Mouse (Mus musculus) thymus, postnatal 25 days (tissue): ENCODE measurements around the gene Fam107b.
"Not testable (repeated sequence)": the region's sequence is repeated elsewhere in the genome, so short reads cannot be mapped to it uniquely, and the experiment has no call there.

Experiments
- DNase-seq: peaks from one replicate; pipeline ENCODE4 v3.0.0; 2022

Gene Fam107b

GRCm38 (mm10) chr2:3713682-3714361, 143.5 kb downstream of the Fam107b start:
- peak; percentile 72 for DNase-seq

- DNase-seq = no peak
These were observed 144.2 kb downstream of the Fam107b start for GRCm38 (mm10) chr2:3714511-3714910.

- peak; percentile 43 for DNase-seq
These were observed 145.1 kb downstream of the Fam107b start for GRCm38 (mm10) chr2:3715424-3715823.

GRCm38 (mm10) chr2:3717268-3717667, 147.0 kb downstream of the Fam107b start:
- DNase-seq = no peak

DNA sequence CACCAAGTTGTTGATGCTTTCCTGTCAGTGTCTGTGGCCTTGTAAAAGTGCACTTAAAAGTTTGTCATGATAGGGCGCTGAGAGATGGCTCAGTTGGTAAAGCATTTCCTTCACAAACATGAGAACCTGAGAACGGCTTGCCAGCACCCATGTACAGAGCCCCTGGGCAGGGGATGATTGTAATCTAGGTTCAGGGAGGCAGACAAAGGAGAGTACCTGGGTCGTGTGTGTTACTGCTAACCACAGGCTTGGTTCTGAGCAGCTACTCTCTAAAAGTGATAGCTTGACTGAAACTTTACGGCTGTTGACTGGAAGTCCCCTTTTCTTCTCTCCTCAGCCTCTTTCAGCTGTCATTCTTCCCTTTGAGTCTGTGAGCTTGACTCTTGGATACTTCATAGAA, 147.6 kb downstream of the Fam107b start:
- peak; percentile 45 for DNase-seq

GRCm38 (mm10) chr2:3719436-3720121, 149.3 kb downstream of the Fam107b start:
- not testable (repeated sequence) for DNase-seq

- DNase-seq = no peak
These were observed 150.8 kb downstream of the Fam107b start for GRCm38 (mm10) chr2:3721107-3721506.

DNA sequence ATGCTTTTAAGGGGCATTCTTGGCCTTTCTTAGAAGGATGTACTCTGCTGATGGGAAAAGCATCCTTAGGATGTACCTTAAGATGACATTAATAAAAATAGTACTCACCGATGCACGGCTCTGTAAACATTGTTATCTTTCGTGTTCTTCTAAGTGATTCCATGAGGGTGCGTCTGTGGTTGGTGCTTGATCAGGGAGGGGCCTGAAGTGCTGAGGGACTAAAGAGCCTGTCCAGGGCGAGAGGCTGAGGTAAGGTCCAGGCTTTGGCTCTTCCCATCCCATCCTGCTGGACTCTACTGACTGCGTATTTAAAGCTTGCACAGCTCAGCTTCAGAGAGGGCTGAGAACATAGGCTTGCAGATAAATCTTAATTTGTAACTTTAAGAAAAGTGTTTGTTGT, 151.7 kb downstream of the Fam107b start:
- DNase-seq = no peak

- no peak for DNase-seq
These were observed 153.3 kb downstream of the Fam107b start for GRCm38 (mm10) chr2:3723391-3724106.

GRCm38 (mm10) chr2:3726501-3727078, 156.3 kb downstream of the Fam107b start:
- peak; percentile 69 for DNase-seq

- DNase-seq = peak; percentile 37
These were observed 157.1 kb downstream of the Fam107b start for GRCm38 (mm10) chr2:3727225-3727930.

DNA sequence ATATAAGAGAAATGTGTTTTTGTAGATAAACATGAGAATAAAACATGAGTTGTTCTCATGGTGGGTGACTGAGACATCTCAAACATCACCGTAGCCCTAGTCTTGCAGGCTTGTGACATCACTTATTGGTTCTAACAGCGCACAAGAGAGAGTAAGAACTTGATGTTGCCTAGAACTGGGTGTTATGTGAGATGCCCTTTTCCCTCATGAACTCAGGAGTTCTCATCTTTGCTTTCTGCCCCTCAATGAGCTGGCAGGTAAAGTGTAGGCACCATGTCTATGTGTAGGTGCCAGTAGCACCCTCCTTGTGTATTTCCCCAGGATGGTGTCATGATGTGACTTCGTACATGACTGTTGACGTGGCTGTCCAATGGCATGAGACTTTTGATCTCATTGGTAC, 157.8 kb downstream of the Fam107b start:
- DNase-seq = no peak

- no peak for DNase-seq
These were observed 159.3 kb downstream of the Fam107b start for GRCm38 (mm10) chr2:3729586-3729985.

DNA sequence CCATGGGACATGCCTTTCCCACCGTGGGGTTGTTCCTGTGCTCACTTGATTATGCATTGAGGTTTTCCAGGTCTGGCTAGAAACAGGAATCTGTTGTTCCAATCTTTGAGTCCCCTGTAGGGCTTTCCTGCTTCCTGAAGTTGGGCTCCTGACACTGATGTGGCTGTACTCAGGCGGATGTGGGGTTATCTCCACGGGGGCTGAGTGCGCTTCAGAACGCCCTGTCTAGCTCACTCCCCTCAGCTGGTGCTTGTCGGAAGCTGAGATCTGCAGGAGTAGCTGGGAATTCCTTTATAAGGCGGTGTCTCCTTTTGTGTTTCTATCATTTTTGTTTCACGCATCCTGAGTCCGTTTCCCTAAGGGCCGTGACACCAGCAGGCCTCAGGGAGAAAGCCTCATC, 160.5 kb downstream of the Fam107b start:
- DNase-seq = peak; percentile 62

GRCm38 (mm10) chr2:3731316-3732015, 161.2 kb downstream of the Fam107b start:
- no peak for DNase-seq

DNA sequence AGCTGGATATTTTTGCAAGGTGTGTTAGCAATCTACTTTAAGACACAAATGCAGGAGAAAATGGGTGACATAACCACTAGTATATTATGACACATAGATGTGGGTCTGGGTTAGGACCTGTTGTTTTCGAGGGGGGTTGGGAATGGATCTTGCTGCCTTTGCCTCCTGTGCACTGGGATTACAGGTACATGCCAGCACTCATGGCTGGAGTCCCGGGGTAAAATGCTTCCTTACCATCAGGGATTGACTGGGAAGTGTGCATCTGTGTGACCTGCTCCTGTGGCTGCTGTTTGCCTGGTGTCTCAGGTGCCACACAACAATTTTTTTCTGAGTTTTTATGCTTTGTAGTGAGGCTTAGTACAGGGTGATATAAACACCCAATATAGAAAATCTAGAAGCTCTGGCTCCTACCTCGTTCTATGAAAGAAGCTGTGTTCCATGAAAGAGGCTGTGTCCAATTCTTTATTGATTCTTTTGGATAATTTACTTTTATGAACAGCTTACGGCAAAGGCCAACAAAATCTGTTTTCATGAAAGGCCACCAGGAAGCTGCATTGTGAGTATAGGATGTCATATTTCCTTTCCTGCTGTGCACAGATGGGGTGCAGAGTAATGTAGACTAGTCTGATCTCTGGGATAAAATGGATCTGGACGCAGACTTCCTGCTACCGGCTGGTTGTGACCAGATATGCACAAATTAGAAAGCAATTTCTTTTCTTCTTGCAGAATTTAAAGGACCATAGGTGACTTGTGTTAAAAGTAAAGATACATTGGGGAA, 167.8 kb downstream of the Fam107b start:
- no peak for DNase-seq

DNA sequence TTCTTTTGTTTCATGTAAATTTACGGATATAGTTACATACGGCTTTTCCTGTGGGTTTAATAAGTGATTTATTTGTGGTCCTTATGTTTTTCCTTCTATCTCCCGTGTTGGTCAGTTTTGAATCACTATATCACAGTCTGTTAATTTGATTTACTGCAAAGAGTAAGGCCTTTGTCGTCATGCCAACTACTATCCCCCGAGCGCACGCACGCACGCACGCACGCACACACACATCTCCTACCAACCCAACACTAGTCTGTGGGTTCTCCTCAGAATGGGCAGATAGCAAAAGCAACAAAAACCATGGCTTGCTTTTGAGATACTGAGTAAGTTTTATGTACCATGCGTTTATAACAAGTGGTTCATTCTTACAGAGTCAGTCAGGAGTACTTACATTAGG, 168.4 kb downstream of the Fam107b start:
- DNase-seq = no peak

DNA sequence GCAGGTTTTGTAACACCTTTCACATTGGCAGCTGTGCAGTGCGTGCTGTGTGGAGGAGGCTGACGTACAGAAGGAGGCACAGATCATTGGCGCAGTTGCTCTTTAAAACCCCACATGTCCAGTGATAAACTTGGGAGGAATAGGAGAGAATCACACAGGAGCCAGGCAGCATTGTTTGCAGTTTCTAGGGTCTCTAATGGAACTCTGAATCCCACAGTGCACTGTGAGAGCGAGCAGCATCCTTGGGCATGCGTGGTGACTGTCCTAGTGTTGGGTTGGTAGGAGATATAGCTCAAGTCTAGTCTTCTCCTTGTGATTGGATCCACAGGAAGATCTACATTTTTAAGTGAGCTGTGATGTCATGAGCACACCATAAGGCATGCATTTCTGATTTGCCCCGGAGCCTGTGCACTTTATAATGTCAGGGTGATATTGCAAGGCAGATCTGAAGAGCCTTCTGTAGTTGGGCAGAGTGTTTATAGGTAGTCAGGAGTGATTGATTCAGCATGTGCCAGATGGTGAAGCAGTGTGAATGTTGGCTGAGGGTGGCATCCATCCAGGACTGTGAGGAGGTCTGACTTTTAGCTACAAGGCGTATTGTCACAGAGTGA, 169.2 kb downstream of the Fam107b start:
- no peak for DNase-seq

- no peak for DNase-seq
These were observed 170.0 kb downstream of the Fam107b start for GRCm38 (mm10) chr2:3740256-3740655.

DNA sequence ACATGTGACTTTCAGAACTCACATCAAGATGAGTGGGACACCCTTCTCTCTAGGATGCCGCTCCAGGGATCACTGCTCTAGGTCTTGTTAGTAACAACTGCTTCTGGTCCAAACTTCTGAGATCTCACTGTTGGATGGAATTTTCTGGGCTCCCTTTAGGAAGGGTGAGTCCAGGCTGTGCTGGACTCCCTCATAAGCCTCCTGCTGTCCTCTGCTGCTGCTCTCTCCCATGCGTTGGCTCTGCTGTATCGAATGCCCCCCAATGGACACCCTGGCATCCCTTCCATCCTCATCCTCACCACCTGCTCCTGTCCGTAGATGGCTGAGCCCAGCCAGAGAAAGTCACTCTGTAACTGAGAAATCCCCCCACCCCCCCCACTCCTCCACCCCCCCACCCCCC, 170.4 kb downstream of the Fam107b start:
- DNase-seq = no peak

DNA sequence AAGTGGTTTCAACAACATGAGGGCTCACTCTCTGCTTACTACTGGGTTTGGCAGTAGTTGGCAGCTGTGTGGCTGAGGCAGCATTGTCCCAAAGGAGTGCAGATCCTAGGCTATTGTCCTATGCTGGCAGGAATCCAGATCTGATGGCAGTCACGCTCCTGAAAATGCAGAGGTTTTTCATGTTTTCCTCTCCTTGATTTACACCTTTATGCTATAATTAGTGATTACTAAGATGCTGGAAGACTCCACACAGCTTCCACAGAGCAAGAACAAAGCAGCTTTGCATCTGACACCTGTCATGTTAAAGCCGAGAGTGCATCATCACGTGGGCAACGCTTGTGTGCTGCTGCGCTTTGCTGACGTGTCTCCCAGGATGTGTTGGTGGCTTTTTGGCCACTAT, 172.2 kb downstream of the Fam107b start:
- no peak for DNase-seq
